Mouse (Mus musculus) MEL (cell line): ENCODE data around the gene Pde6d. TPM values are rescaled to one million over a fixed set of nuclear protein-coding genes. Genes with fewer than 3 reads are reported as not detected.

Experiments
- DNase-seq: peaks from one replicate; pipeline ENCODE4 v3.0.0; 2011; ENCODE audit warnings: low read depth, low spot score
- H3K27ac ChIP-seq: 2 replicates; pipeline ENCODE4 v1.5.1; 2012; ENCODE audit warnings: low read depth, mild to moderate bottlenecking, control low read depth, low read length, moderate library complexity; ENCODE audit not compliant: control insufficient read depth
- H3K27me3 ChIP-seq, 2 experiments: fragments of 150-350 bp in 1 of 2; sonication (generic) in 1 of 2; 2 replicates each; pipeline ENCODE4 v1.6.1; 2012; ENCODE audit warnings: low read length in 2 of 2, mild to moderate bottlenecking in 2 of 2, improper control_type of control experiment in 1 of 2, moderate library complexity in 1 of 2; ENCODE audit not compliant: insufficient read depth in 2 of 2, control insufficient read depth in 1 of 2
- H3K36me3 ChIP-seq, 2 experiments: 2 replicates each; pipeline ENCODE4 v1.6.1; 2012 to 2014; ENCODE audit warnings: low read length in 2 of 2, improper control_type of control experiment in 1 of 2, inconsistent platforms in 1 of 2, mild to moderate bottlenecking in 1 of 2; ENCODE audit not compliant: insufficient read depth in 2 of 2, control insufficient read depth in 1 of 2
- H3K4me1 ChIP-seq, 2 experiments: fragments of 150-350 bp in 1 of 2; sonication (generic) in 1 of 2; 2 replicates each; pipeline ENCODE4 v1.6.1; 2012; ENCODE audit warnings: low read length in 2 of 2, improper control_type of control experiment in 1 of 2, mild to moderate bottlenecking in 1 of 2; ENCODE audit not compliant: insufficient read depth in 2 of 2, control insufficient read depth in 1 of 2
- H3K4me3 ChIP-seq, 2 experiments: fragments of 150-350 bp in 1 of 2; sonication (generic) in 1 of 2; 2 replicates each; pipeline ENCODE4 v1.5.1; 2012; ENCODE audit warnings: low read depth in 2 of 2, low read length in 2 of 2, mild to moderate bottlenecking in 2 of 2, moderate library complexity in 2 of 2, control low read depth in 1 of 2, improper control_type of control experiment in 1 of 2; ENCODE audit not compliant: control insufficient read depth in 1 of 2, insufficient read depth in 1 of 2
- H3K79me2 ChIP-seq: 2 replicates; pipeline ENCODE4 v1.6.1; 2012; ENCODE audit warnings: mild to moderate bottlenecking, low read length, moderate library complexity; ENCODE audit not compliant: control insufficient read depth, poor library complexity, insufficient read depth
- H3K9ac ChIP-seq: 2 replicates; pipeline ENCODE4 v1.6.1; 2012; ENCODE audit warnings: low read depth, mild to moderate bottlenecking, control low read depth, low read length, moderate library complexity; ENCODE audit not compliant: control insufficient read depth, poor library complexity, severe bottlenecking
- H3K9me3 ChIP-seq: fragments of 150-350 bp; sonication (generic); replicated peaks from 2 replicates; pipeline ENCODE4 v1.6.1; 2012; ENCODE audit warnings: mild to moderate bottlenecking, low read length, improper control_type of control experiment, moderate library complexity; ENCODE audit not compliant: insufficient read depth
- BHLHE40 ChIP-seq: IDR thresholded peaks from 2 replicates; pipeline ENCODE4 v1.6.1; 2012; ENCODE audit warnings: low read depth, mild to moderate bottlenecking, inconsistent platforms, low read length, improper control_type of control experiment, borderline replicate concordance
- CHD1 ChIP-seq: IDR thresholded peaks from 2 replicates; pipeline ENCODE4 v1.6.1; 2012; ENCODE audit warnings: low read depth, mild to moderate bottlenecking, inconsistent platforms, low read length, improper control_type of control experiment
- EP300 ChIP-seq, 2 experiments: IDR thresholded peaks; 2 replicates each; pipeline ENCODE4 v1.6.1; 2011; ENCODE audit warnings: improper control_type of control experiment in 2 of 2, low read length in 2 of 2, low read depth in 1 of 2, mild to moderate bottlenecking in 1 of 2
- ETS1 ChIP-seq: IDR thresholded peaks from 2 replicates; pipeline ENCODE4 v1.6.1; 2012; ENCODE audit warnings: low read depth, mild to moderate bottlenecking, inconsistent platforms, low read length, improper control_type of control experiment, moderate library complexity
- GATA1 ChIP-seq: IDR thresholded peaks from 2 replicates; pipeline ENCODE4 v1.6.1; 2011; ENCODE audit warnings: low read depth, low read length, improper control_type of control experiment
- HCFC1 ChIP-seq: IDR thresholded peaks from 2 replicates; pipeline ENCODE4 v1.6.1; 2012; ENCODE audit warnings: low read depth, mild to moderate bottlenecking, inconsistent platforms, low read length, improper control_type of control experiment, moderate library complexity
- KAT2A ChIP-seq: conservative IDR thresholded peaks from 2 replicates; pipeline ENCODE4 v1.6.1; 2012; ENCODE audit warnings: low read depth, low read length, improper control_type of control experiment, inconsistent platforms
- MAX ChIP-seq: IDR thresholded peaks from 2 replicates; pipeline ENCODE4 v1.6.1; 2011; ENCODE audit warnings: low read length, improper control_type of control experiment
- MAZ ChIP-seq: IDR thresholded peaks from 2 replicates; pipeline ENCODE4 v1.6.1; 2012; ENCODE audit warnings: low read depth, mild to moderate bottlenecking, inconsistent platforms, low read length, improper control_type of control experiment
- MXI1 ChIP-seq: IDR thresholded peaks from 2 replicates; pipeline ENCODE4 v1.6.1; 2011; ENCODE audit warnings: mild to moderate bottlenecking, low read depth, low read length, improper control_type of control experiment
- MYB ChIP-seq: IDR thresholded peaks from 2 replicates; pipeline ENCODE4 v1.6.1; 2011; ENCODE audit warnings: mild to moderate bottlenecking, low read depth, low read length, improper control_type of control experiment
- MYC ChIP-seq: IDR thresholded peaks from 2 replicates; pipeline ENCODE4 v1.6.1; 2011; ENCODE audit warnings: low read depth, mild to moderate bottlenecking, low read length, improper control_type of control experiment, moderate library complexity
- NELFE ChIP-seq: IDR thresholded peaks from 2 replicates; pipeline ENCODE4 v1.6.1; 2011; ENCODE audit warnings: low read depth, low read length, improper control_type of control experiment
- POLR2A ChIP-seq, 2 experiments: IDR thresholded peaks; 2 replicates each; pipeline ENCODE4 v1.6.1; 2011 to 2012; ENCODE audit warnings: low read length in 2 of 2, mild to moderate bottlenecking in 2 of 2, control low read depth in 1 of 2, improper control_type of control experiment in 1 of 2, low read depth in 1 of 2, moderate library complexity in 1 of 2; ENCODE audit not compliant: control insufficient read depth in 1 of 2, insufficient read depth in 1 of 2, poor library complexity in 1 of 2
- POLR2AphosphoS5 ChIP-seq: IDR thresholded peaks from 2 replicates; pipeline ENCODE4 v1.6.1; 2012; ENCODE audit warnings: low read depth, borderline replicate concordance, mild to moderate bottlenecking, inconsistent platforms, low read length, moderate library complexity, mixed read lengths
- RAD21 ChIP-seq: IDR thresholded peaks from 2 replicates; pipeline ENCODE4 v1.6.1; 2011; ENCODE audit warnings: mild to moderate bottlenecking, low read depth, low read length, improper control_type of control experiment
- RCOR1 ChIP-seq: IDR thresholded peaks from 2 replicates; pipeline ENCODE4 v1.6.1; 2012; ENCODE audit warnings: low read depth, mild to moderate bottlenecking, inconsistent platforms, low read length, improper control_type of control experiment
- SIN3A ChIP-seq: IDR thresholded peaks from 2 replicates; pipeline ENCODE4 v1.6.1; 2012; ENCODE audit warnings: low read length, improper control_type of control experiment, inconsistent platforms
- TBP ChIP-seq: IDR thresholded peaks from 2 replicates; pipeline ENCODE4 v1.8.0; 2011; ENCODE audit warnings: low read depth, low read length, improper control_type of control experiment
- USF1 ChIP-seq: IDR thresholded peaks from 2 replicates; pipeline ENCODE4 v1.6.1; 2014; ENCODE audit warnings: low read depth, mild to moderate bottlenecking, inconsistent platforms, low read length, improper control_type of control experiment, moderate library complexity
- ZC3H11A ChIP-seq: IDR thresholded peaks from 2 replicates; pipeline ENCODE4 v1.6.1; 2012; ENCODE audit warnings: low read depth, mild to moderate bottlenecking, inconsistent platforms, low read length, improper control_type of control experiment
- ZMIZ1 ChIP-seq: IDR thresholded peaks from 2 replicates; pipeline ENCODE4 v1.6.1; 2012; ENCODE audit warnings: low read depth, mild to moderate bottlenecking, inconsistent platforms, low read length, improper control_type of control experiment, moderate library complexity
- polyA plus RNA-seq, 2 experiments: library from polyadenylated mRNA; stranded (reverse) in 1 of 2; unstranded in 1 of 2; fragments of >175 nt in 1 of 2; fragments of >200 nt in 1 of 2; gene quantifications; 2 replicates each; pipeline versions ENCODE4 v1.2.1 to v1.2.4; 2012; ENCODE audit warnings: low replicate concordance in 2 of 2, low read depth in 1 of 2; ENCODE audit not compliant: insufficient read length in 2 of 2, insufficient read depth in 1 of 2, missing spikeins in 1 of 2
- total RNA-seq: library from RNA; depleted of rRNA; stranded (reverse); fragments of 300-350 nt; gene quantifications from 2 replicates; pipeline ENCODE4 v1.2.3, GENCODE M21; 2012

The Pde6d gene
- total and polyA plus RNA-seq, 3 experiments = 13.4 to 79.9 TPM; not detected in 1

DNA sequence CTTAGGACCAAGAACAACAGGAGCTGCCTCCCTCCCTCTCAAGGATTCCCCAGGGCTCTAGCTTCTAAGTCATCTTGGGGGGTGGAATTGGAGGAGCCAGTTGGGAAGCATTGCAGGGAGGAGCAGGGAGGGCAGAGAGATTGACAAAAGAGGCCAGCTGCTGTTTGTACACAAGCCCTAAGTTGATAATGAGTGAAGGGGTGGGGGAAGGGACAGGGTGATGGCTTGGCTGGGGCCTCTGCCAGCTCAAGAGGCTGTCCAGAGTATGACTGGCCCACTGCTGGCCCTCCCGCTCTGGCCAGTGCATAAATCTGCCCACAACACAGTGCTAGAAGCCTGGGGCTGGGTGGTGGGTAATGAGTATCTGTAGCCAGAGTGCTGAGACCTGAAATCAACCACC is 77.0 kb downstream of the Pde6d start:
- Histone ChIP-seq H3K27ac (peak overlapping the region; percentile 95), H3K4me3 (peak overlapping the region; percentile 64 to 65), H3K9me3 (no peaks in the 10 kb centered on the region), H3K79me2 (peaks cover 8% of the 10 kb centered on the region; the same call in 1 of the 2 replicates), H3K4me1 (peaks cover 12 to 45% of the 10 kb centered on the region in 2 experiments; a peak in 3 of 4 replicates), H3K27me3 (no peaks in the 10 kb centered on the region), H3K9ac (peak overlapping the region; percentile 90), H3K36me3 (peaks cover 0 to 17% of the 10 kb centered on the region in 2 experiments; a peak in 2 of 4 replicates)
- no peak for TF ChIP-seq POLR2AphosphoS5
- no peak for TF ChIP-seq ZMIZ1
- TF ChIP-seq ZC3H11A = no peak
- TF ChIP-seq MXI1 = no peak
- no peak for TF ChIP-seq USF1
- peak; percentile 65; the same call in 1 of the 2 replicates for TF ChIP-seq ETS1
- TF ChIP-seq POLR2A (IDR thresholded peaks at IDR 0.05; ENCODE audit: control insufficient read depth in 1 of 2, insufficient read depth in 1 of 2, low read depth in 1 of 2, low read length in 2 of 2, poor library complexity in 1 of 2) = peak in 1 of 2 experiments; percentile 34; a peak in 1 of 4 replicates
- TF ChIP-seq BHLHE40 = no peak
- TF ChIP-seq MYC = no peak
- TF ChIP-seq RAD21 = no peak
- no peak for TF ChIP-seq KAT2A
- TF ChIP-seq NELFE = no peak
- peak; percentile 63 for DNase-seq

GRCm38 (mm10) chr1:86504697-86505421 is 77.6 kb downstream of the Pde6d start:
- 0 out of 2 replicates have a peak, but pooled peaks have one; percentile 10 for TF ChIP-seq TBP
- TF ChIP-seq MAZ = 0 out of 2 replicates have a peak, but pooled peaks have one; percentile 19
- TF ChIP-seq MYB = peak; percentile 25; the same call in 1 of the 2 replicates
- TF ChIP-seq NELFE = no peak
- peak; percentile 21; the same call in 1 of the 2 replicates for TF ChIP-seq SIN3A
- TF ChIP-seq ETS1 = peak; percentile 31; the same call in 1 of the 2 replicates
- TF ChIP-seq ZC3H11A = no peak
- TF ChIP-seq HCFC1 = no peak
- peak; percentile 69 for TF ChIP-seq GATA1
- peak; percentile 90; the same call in 1 of the 2 replicates for TF ChIP-seq CHD1
- peak; percentile 38; the same call in 1 of the 2 replicates for TF ChIP-seq POLR2AphosphoS5
- 0 out of 4 replicates have a peak, but pooled peaks of 1 of the 2 experiments have one; percentile 0 for TF ChIP-seq POLR2A (IDR thresholded peaks at IDR 0.05; ENCODE audit: control insufficient read depth in 1 of 2, insufficient read depth in 1 of 2, low read depth in 1 of 2, low read length in 2 of 2, poor library complexity in 1 of 2)
- TF ChIP-seq KAT2A = no peak
- TF ChIP-seq RCOR1 = peak; percentile 44
- TF ChIP-seq EP300 (IDR thresholded peaks at IDR 0.05; ENCODE audit: low read depth in 1 of 2, low read length in 2 of 2) = peak in 1 of 2 experiments; percentile 37; a peak in 2 of 4 replicates
- TF ChIP-seq MAX = peak; percentile 63
- peak; percentile 64; the same call in 1 of the 2 replicates for TF ChIP-seq MXI1
- TF ChIP-seq, all 39 proteins: peak for 13
- H3K9me3 ChIP-seq = no peaks in the 10 kb centered on the region
- peak overlapping the region; percentile 95 for H3K27ac ChIP-seq
- no peaks in the 10 kb centered on the region for H3K27me3 ChIP-seq
- DNase-seq = peak; percentile 84
- H3K79me2 ChIP-seq = peaks cover 8% of the 10 kb centered on the region; the same call in 1 of the 2 replicates
- H3K36me3 ChIP-seq = peaks cover 0 to 17% of the 10 kb centered on the region in 2 experiments; a peak in 2 of 4 replicates
- peak overlapping the region; percentile 64 to 65 for H3K4me3 ChIP-seq
- peak overlapping the region; percentile 90 for H3K9ac ChIP-seq
- peaks cover 12 to 45% of the 10 kb centered on the region in 2 experiments; a peak in 3 of 4 replicates for H3K4me1 ChIP-seq
